Mouse (Mus musculus): Measurements from ENCODE around the gene Map2k6.

DNA sequence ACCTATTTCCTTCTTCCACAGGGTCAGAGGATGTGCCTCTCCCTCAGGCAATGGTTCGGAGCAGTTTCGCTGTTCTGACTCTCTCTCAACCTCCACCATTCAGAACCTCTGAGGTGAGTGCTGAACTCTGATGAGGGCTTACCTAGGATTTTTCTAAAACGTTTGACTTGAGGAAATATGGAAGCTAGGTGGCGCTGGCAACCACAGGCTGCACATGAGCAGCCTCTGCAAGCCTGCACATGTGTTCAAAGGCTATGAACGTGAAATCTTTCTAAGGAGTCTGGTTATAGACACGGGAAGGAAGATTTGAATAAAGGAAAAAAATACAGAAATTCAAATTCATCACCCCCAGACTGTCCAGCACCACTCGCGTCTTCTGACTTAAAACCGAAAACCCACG, 173.6 kb downstream of the Map2k6 start:
- TF ChIP-seq CTCF (IDR thresholded peaks at IDR 0.05): peak; percentile 82
- no peak for TF ChIP-seq EP300 (IDR thresholded peaks at IDR 0.05)
